Mouse (Mus musculus) lung, embryonic 16.5 days (tissue): ENCODE measurements at regions not wholly inside any gene's neighbourhood (a gene's known extent, or its start where the extent isn't known, plus 50 kb on each side); places are given as distances from the start of the nearest gene placed in this dataset.
A peak's percentile ranks its signal among the peaks of the same experiment; 100 is the strongest.

ENCODE experiments used
- ATAC-seq: fragments of 200-750 bp; cut with Nextera tagmentation; 2 replicates; pipeline ENCODE4 v1.8.0; 2017; ENCODE audit warnings: low read depth, mild to moderate bottlenecking, moderate library complexity
- H3K27ac ChIP-seq: fragments of 300-500 bp; sonication (generic); 2 replicates; pipeline ENCODE4 v1.5.1; 2014; ENCODE audit warnings: mild to moderate bottlenecking, control low read depth, low read length
- H3K27me3 ChIP-seq: fragments of 300-500 bp; sonication (generic); 2 replicates; pipeline ENCODE4 v1.6.1; 2014; ENCODE audit warnings: low read depth, low read length, mixed read lengths; ENCODE audit not compliant: control insufficient read depth, insufficient read depth
- H3K36me3 ChIP-seq: fragments of 300-500 bp; sonication (generic); 2 replicates; pipeline ENCODE4 v1.6.1; 2014; ENCODE audit warnings: low read length; ENCODE audit not compliant: control insufficient read depth, insufficient read depth
- H3K4me1 ChIP-seq: fragments of 300-500 bp; sonication (generic); replicated peaks from 2 replicates; pipeline ENCODE4 v1.6.1; 2014; ENCODE audit warnings: low read length, mixed read lengths; ENCODE audit not compliant: control insufficient read depth, insufficient read depth
- H3K4me2 ChIP-seq: fragments of 300-500 bp; sonication (generic); 2 replicates; pipeline ENCODE4 v1.6.1; 2014; ENCODE audit warnings: low read depth, low read length, control low read depth
- H3K4me3 ChIP-seq: fragments of 300-500 bp; sonication (generic); 2 replicates; pipeline ENCODE4 v1.5.1; 2014; ENCODE audit warnings: mild to moderate bottlenecking, low read length, control low read depth
- H3K9ac ChIP-seq: fragments of 300-500 bp; sonication (generic); 2 replicates; pipeline ENCODE4 v1.6.1; 2014; ENCODE audit warnings: low read length, control low read depth
- H3K9me3 ChIP-seq: fragments of 300-500 bp; sonication (generic); 2 replicates; pipeline ENCODE4 v1.6.1; 2016; ENCODE audit warnings: low read length; ENCODE audit not compliant: control insufficient read depth
- WGBS: fragments of 180-500 bp; shearing (Covaris S2); extraction: QIAGEN DNeasy Blood & Tissue Kit; methylation state at CpG from one replicate; pipeline ENCODE4 v1.1.7; 2014; 5-methylcytosine and 5-hydroxymethylcytosine counted together

GRCm38 (mm10) chr12:107852921-107853320, 150.5 kb downstream of the Bcl11b start:
- 29% methylated on average over 7 of the region's 7 CpGs for WGBS
- H3K4me3 ChIP-seq: no peak overlapping the region
- peaks cover 23% of the 10 kb centered on the region for H3K4me1 ChIP-seq
- H3K27me3 ChIP-seq: no peaks in the 10 kb centered on the region
- no peak overlapping the region for H3K9ac ChIP-seq
- H3K27ac ChIP-seq: no peak overlapping the region
- no peaks in the 10 kb centered on the region for H3K9me3 ChIP-seq
- ATAC-seq: peak; percentile 51; the same call in 1 of the 2 replicates
- no peaks in the 10 kb centered on the region for H3K36me3 ChIP-seq
- H3K4me2 ChIP-seq: no peak overlapping the region

GRCm38 (mm10) chr12:107855547-107855946, 147.9 kb downstream of the Bcl11b start:
- H3K27me3 ChIP-seq: no peaks in the 10 kb centered on the region
- no peaks in the 10 kb centered on the region for H3K9me3 ChIP-seq
- WGBS: 45% methylated on average over 4 of the region's 4 CpGs
- H3K9ac ChIP-seq: no peak overlapping the region
- H3K4me1 ChIP-seq: peaks cover 28% of the 10 kb centered on the region
- H3K4me2 ChIP-seq: no peak overlapping the region
- H3K36me3 ChIP-seq: no peaks in the 10 kb centered on the region
- ATAC-seq: 0 out of 2 replicates have a peak, but pooled peaks have one; percentile 30
- peak overlapping the region; percentile 53; the same call in 1 of the 2 replicates for H3K27ac ChIP-seq
- H3K4me3 ChIP-seq: no peak overlapping the region

- Histone ChIP-seq H3K4me1 (peaks cover 28% of the 10 kb centered on the region), H3K9ac (no peak overlapping the region), H3K9me3 (no peaks in the 10 kb centered on the region), H3K27ac (peak overlapping the region; percentile 70), H3K36me3 (no peaks in the 10 kb centered on the region), H3K27me3 (no peaks in the 10 kb centered on the region), H3K4me2 (no peak overlapping the region), H3K4me3 (no peak overlapping the region)
- WGBS: 51% methylated on average over 6 of the region's 6 CpGs
- peak; percentile 86 for ATAC-seq
These were observed 146.9 kb downstream of the Bcl11b start for GRCm38 (mm10) chr12:107856421-107857043.

- H3K27ac ChIP-seq: no peak overlapping the region
- H3K9me3 ChIP-seq: no peaks in the 10 kb centered on the region
- H3K4me3 ChIP-seq: no peak overlapping the region
- peaks cover 22% of the 10 kb centered on the region for H3K4me1 ChIP-seq
- ATAC-seq: no peak
- H3K36me3 ChIP-seq: no peaks in the 10 kb centered on the region
- no peak overlapping the region for H3K4me2 ChIP-seq
- H3K9ac ChIP-seq: no peak overlapping the region
- no peaks in the 10 kb centered on the region for H3K27me3 ChIP-seq
- 40% methylated on average over 10 of the region's 10 CpGs for WGBS
These were observed 144.7 kb downstream of the Bcl11b start for GRCm38 (mm10) chr12:107858536-107859280.

GRCm38 (mm10) chr12:107859750-107860149, 143.7 kb downstream of the Bcl11b start:
- no peaks in the 10 kb centered on the region for H3K27me3 ChIP-seq
- H3K4me3 ChIP-seq: no peak overlapping the region
- H3K36me3 ChIP-seq: no peaks in the 10 kb centered on the region
- H3K4me1 ChIP-seq: peaks cover 22% of the 10 kb centered on the region
- no peak overlapping the region for H3K27ac ChIP-seq
- H3K9me3 ChIP-seq: no peaks in the 10 kb centered on the region
- no peak overlapping the region for H3K9ac ChIP-seq
- no peak for ATAC-seq
- H3K4me2 ChIP-seq: no peak overlapping the region
- 22% methylated on average over 7 of the region's 8 CpGs for WGBS

- 63% methylated on average over 6 of the region's 6 CpGs for WGBS
- no peak overlapping the region for H3K9ac ChIP-seq
- H3K9me3 ChIP-seq: no peaks in the 10 kb centered on the region
- no peak overlapping the region for H3K4me2 ChIP-seq
- no peaks in the 10 kb centered on the region for H3K27me3 ChIP-seq
- no peaks in the 10 kb centered on the region for H3K36me3 ChIP-seq
- H3K27ac ChIP-seq: no peak overlapping the region
- H3K4me3 ChIP-seq: no peak overlapping the region
- peaks cover 22% of the 10 kb centered on the region for H3K4me1 ChIP-seq
- ATAC-seq: no peak
These were observed 143.0 kb downstream of the Bcl11b start for GRCm38 (mm10) chr12:107860358-107860757.
